Mouse (Mus musculus) liver, adult (tissue): Measurements from ENCODE around the gene Mat2a.

Experiments
- GATA4 ChIP-seq: IDR thresholded peaks from 2 replicates; pipeline ENCODE4 v1.6.1; 2014; ENCODE audit warnings: mild to moderate bottlenecking, low read length; ENCODE audit not compliant: insufficient replicate concordance

The Mat2a gene

DNA sequence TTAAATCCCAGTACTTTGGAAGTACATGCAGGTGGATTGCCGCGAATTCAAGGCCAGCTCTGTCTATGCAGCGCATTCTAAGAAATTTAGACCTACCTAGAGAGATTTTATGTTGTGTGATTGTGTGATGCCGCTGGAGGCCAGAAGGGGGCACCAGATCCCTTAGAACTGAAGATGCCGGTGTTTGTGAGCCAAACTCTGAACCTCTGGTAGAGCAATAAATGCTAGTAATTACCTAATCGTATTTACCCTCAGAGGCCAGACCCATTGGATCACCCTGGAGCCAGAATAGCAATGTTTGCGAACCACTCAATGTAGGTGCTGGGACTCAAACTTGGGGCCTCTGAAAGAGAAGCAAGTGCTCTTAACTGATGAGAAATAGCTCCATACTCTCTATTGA is 37.5 kb downstream of the Mat2a start:
- no peak for TF ChIP-seq GATA4

DNA sequence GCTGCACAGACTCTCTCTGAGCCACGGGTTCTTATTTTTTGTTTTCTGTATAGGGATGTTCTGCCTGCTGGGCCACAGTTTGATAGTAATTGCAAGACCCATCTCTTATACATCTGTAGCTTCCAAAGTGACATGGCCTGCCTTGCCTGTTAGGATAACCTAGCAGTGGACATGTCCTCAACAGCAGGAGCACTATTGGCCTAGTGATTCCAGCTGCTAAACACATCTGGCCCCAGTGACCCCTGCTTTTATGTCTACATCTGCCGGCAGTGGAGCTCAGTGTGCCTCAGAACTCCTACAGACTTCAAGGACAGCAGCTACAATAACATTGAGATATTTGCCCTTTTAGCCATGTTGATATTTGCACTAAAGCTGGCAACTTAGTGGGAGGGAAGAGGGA is 39.4 kb downstream of the Mat2a start:
- no peak for TF ChIP-seq GATA4

DNA sequence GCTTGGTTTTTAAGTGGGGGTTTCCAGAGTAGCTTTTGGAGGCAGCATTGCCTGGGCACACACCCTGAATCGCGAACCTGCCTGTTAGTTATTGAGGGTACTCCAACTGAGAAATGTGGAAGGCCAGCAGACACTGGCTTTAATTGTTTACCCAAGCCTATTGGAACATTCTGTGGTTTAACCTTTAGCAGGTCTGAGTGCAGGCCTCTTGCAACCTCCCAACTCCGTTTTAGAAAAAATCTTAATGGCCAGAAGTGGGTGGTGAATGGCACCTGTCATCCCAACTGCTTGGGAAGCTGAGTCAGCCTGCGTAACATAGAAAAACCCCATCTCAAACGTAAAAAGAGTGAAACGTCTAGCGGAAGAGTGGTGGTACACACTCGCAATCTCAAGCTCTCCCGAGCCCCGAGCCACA is 42.5 kb downstream of the Mat2a start:
- TF ChIP-seq GATA4: no peak

DNA sequence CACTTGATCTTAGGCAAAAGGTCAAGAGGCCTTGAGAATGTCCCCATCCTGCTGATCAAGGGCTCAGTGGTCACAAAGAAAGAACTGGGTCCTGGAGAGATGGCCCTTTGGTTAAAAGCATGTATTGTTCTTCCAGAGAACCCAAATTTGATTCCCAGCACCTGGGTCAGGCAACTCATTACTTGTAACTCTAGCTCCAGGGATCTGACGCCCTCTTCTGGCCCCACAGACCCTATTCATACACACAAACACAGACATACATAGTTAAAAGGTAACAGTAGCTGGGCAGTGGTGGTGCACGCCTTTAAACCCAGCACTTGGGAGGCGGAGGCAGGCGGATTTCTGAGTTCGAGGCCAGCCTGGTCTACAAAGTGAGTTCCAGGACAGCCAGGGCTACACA is 47.0 kb downstream of the Mat2a start:
- no peak for TF ChIP-seq GATA4

DNA sequence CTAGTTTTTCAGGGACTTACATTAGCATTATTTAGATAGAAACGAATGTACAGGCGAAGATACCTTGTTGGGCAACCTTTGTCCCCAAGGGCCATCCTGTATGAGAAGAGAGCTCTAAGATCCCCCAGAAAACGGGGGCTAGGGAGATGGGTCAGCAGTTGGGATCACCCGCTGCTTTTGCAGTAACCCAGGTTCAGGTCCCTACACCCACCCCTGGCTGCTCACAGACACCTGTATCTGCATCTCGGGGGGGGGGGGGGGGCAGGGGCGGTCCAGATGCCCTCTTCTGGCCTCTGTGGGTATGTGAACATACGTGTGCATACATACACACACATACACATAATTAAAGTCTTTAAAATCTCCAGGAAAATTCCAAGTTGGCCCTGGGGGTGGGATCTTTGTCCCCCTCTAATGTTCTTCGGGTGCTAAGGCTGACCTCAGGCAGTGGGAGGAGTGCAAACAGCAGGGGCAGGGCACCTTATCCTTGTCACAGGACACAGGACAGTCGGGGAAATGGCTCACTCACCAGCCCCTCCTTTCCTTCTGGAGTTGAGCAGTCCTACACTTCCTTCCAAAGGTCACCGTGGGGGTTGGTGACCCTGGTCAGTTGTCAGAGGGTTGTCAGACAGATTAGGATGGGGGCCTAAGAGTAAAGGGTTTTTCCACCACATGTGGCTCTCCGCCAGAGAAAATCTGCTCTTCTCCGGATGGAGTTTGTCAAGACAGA is 48.4 kb downstream of the Mat2a start:
- peak; percentile 96 for TF ChIP-seq GATA4

DNA sequence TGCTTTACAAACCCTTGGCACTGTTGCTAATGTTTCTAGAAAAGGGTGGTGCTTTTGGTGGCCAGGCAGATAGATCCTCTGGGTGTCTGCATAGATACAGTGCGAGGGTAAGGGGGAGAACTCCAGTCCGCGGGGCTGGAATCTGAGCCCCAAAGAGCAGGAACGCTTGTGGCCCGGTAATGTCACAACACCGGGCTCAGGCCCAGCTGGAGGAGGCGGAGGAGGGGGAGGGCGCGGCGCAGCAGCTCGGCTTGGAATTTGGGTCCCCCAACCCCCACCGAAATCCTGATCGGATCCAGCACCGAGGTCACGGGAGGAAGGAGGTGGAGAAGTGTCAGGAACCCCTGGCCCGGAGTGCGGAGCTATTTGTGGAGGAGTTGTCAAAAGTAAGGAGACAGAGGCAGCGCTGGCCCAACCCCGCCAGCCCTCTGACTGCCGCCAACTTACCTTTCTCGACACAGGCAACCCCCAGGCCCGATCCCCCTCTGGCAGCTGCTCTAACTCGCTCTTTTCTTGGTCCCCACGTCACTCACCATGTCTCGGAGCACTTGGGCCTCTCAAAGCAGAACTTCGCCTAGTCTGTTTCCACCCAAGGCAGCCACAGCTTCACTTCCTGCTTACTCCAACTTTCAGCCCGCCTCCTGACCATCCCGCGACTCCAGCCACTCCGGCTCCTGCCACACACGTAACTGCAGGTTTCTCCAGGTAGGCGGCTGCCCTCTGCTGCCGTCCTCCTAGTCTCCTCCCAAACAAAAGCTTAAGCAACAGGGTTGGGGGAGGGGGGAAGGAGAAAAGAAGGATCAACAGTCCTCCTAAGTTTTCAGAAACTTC is 49.2 kb downstream of the Mat2a start, which contains the start of gene Vamp8:
Vamp8 (minus strand) TSS at position 763 of the 831 bp plus-strand sequence.
- TF ChIP-seq GATA4: peak; percentile 58; the same call in 1 of the 2 replicates

DNA sequence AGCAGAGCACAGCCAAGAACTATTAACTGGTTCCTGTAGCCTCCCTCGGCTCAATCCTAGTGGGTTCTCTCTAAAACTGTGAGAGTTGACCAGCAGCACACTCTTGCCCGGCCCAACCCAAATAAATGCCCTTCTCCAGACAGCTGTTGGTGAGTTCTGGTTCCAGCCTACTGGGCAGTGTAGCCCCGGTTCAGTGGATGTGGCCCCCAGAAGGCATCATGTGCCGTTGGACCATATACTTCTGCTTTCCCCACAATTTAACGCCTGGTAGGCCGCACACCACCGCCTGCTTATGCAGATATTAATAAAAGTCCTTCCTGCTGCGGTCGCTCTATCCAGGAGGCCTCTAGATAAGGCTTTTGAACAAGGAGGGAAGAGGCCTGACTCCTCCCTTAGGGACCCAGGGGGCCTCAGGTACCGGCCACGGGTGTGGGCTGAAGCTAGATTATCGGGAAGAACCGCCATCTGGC is 49.9 kb downstream of the Mat2a start:
- no peak for TF ChIP-seq GATA4

DNA sequence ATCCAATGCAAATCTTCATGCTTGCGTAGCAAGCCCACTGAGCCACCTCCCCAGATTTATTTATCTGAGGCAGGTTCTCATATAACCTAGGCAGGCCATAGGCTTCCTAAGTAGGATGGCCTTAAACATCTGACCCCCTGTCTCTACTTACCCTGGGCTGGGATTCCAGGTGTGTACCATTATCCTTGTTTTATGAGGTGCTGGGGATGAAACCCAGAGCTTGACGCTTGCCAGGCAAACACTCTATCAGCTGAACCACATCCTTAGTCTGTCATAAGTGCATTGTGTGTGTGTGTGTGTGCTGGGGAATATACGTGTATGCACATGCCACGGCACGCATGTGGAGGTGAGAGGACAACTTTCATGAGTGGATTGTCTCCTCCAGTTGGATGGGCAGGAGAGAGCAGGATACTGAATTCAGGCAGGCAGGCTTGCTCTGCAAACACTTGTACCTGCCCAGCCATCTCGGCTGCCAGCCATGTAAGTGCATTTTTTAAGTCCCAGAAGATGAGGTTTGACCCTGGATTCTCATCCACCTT is 50.5 kb downstream of the Mat2a start:
- TF ChIP-seq GATA4: no peak

DNA sequence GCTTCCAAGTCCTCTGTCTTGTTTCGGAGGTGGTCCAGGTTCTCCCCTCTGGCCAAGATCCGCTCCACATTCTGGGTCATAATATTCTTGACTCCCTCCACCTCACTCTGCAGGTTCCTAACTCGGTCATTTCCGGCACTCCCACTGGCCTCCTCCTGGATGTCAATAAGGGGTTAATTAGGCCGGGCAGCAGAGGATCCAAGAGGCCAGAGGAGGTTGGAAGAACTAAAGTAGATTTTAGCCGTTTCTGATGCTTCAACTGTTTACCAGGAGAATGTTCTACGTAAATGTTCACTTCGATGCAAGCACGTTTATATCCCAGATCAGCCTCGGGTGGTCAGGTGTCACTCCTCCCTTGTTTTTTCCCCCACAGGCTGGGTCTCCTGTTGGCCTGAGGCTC is 51.1 kb downstream of the Mat2a start:
- TF ChIP-seq GATA4: no peak

DNA sequence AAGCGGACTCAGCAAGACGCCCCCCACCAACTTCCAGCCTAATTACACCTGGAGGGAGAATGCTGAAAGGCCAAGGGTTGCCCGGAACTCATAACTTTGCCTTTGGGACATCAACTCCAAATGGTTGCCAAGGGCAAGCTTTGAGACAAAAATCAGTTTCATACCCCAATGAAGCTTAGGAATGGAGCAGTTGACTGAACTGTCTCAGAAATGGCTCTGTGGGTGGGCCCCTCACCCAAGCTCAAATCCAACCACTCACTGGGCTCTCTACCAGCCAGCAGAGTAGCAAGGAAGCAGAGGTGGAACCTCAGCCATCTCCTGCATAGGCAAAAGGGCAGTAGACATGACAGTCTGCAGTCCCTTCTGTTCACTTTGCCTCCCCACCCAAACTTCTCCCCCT is 51.5 kb downstream of the Mat2a start:
- TF ChIP-seq GATA4: no peak

DNA sequence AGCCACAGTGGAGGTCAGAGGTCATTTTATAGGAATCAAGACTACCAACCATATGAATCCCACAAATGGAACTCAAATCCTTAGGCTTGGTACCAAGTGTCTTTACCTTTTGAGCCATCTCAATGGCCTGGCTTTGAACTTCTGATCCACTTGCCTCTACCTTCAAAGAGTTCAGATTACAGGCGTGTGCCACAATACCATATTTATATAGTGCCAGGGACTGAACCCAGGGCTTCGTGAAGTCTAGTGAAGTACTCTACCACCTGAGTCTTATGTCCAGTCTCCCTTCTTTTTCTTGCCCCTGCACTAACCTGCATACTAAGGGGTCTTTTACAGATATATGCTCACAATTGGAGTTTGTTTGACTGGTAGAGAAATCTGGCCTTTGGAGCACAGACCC is 52.8 kb downstream of the Mat2a start:
- TF ChIP-seq GATA4: no peak

DNA sequence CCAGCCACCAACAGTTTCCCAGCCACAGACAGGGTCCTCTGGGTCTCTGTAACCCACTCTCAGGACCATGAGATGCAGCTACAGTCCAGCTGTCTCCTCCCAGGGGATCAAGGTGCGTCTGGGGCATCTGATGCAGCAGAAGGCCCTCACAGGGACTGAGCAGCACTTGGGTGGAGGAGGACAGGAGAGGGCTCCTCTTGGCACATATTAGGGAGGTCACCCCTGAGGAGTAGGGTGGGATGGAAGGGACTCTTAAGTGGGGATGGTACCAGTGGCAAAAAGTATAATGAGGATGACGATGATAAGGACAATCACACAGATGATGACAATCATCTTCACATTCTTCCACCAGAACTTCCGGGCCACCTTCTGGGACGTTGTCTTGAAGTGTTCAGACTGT is 54.1 kb downstream of the Mat2a start:
- no peak for TF ChIP-seq GATA4

DNA sequence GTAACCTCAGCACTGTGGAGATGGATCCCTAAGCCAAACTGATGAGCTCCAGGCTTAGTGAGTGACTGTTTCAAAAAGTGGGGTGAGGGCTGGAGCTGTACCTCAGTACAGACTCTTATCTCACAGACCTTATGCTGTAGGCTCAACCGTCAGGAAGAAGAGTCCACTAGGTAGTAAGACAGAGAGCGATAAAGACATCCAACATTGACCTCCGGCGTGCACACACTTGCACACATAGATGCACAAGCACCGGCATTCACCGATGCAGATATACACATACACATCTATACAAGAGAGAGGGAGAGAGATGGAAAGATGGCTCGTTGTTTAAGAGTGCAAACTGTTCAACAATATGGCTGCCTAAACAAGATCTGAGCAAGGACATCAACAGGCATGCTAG is 55.4 kb downstream of the Mat2a start:
- TF ChIP-seq GATA4: no peak

DNA sequence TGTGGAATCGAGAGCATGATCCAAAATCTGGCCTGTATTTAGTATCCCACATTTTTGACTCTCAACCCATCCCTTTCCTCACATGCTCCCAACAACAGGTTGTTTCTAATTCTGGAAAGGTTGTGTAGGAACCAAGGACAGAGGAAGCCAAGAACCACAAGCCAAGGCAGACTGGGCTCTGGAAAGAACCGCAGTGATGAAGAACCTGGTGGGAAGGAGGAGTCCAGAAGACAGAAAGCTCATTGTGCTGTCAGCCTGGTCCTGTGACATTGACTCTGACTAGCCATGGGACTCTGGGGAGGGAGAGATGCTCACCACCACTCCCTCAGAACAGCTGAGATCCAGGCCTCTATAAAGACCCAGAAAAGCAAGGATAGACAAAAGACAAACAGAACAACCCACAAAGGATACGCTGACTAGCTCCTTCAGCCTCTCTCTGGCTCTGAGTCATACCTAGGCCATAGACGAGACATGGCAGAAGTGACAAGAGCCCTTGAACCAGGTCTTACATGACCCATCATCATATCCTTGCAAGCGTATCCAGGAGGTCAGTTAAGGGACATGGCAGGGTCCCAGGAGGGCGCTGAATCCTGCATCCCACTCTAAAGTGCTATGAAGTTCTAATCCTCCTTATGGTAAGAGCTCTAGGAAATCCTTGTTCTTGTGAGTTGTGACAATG is 56.1 kb downstream of the Mat2a start:
- TF ChIP-seq GATA4: no peak
